Mouse (Mus musculus): ENCODE measurements around the gene Draxin.

DNA sequence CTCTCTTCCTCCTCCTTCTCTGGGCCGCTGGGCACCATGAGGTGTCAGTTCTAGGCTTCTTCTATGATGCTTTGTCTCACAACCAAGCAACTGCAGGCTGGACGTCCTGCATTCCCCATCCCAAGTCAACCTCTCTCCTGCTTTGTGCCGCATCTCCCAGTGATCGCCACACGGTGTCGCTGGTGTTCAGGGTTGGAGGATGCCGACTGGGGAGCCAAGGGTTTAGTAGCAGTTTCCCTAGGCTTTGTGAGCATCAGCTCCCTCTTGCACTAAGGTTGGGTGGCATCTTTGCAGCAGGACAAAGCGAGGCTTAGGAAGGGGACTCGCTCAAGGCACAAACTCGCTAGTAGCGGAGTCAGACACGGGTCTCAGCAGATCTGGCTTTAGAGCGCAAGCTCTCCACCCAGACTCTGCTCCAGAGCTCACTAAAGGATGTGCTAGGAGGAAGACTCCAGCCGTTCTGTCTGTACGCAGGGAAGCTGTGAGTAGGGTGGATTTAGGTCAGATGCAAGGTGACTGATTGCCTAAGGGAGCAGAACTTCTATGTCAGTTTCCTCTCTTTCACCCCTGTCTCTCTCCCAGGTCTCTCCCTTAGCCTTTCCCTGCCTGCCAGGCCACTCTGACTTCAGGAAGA lies 15.6 kb downstream of the Draxin start:
- TF ChIP-seq CTCF (IDR thresholded peaks at IDR 0.05; ENCODE audit: low read depth) (peak; percentile 99), EP300 (IDR thresholded peaks at IDR 0.05; ENCODE audit: low read depth) (no peak)
